Mouse (Mus musculus) mouse embryonic stem cell (cell line): ENCODE data around the gene Tmem245.

ENCODE experiments used
- in situ Hi-C, 2 experiments: fragments of 300-500 bp; cut with MboI; formaldehyde crosslinking; loops; 1 replicate in 1 of 2; 3 replicates in 1 of 2; pipeline ENCODE4 v1.14.3; 2019 to 2020; ENCODE audit warnings: low sequenced_read_pairs in 2 of 2, low pct_unique_long_range_greater_than_20kb in 1 of 2, mixed read lengths in 1 of 2; ENCODE audit not compliant: unreplicated experiment in 1 of 2

The Tmem245 gene

GRCm38 (mm10) chr4:56946641-56947640 is at the start of gene Tmem245:
Gene Tmem245, minus strand, starts transcription at chr4:56947437.
- in situ Hi-C loops = no loop called here

DNA sequence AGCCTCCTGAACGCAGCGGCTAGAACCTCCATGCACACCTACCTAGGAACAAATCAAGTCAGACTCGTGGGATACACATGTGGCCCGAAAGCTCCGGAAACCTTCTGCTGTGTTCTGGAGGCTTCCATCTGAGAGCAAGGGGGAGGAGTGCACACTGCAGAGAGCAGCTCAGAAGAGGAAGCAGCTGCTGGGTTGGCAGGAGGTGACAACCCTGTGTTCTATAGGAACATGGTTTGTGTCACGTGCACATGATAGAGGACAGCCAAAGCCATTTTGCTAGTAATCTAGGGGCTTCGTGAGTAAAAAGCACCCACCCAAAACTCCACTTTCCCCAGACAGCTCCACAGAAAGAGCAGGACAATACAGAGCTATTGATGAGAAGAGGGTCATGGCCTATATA is 46.1 kb upstream of the Tmem245 start:
- in situ Hi-C loops = no loop called here

DNA sequence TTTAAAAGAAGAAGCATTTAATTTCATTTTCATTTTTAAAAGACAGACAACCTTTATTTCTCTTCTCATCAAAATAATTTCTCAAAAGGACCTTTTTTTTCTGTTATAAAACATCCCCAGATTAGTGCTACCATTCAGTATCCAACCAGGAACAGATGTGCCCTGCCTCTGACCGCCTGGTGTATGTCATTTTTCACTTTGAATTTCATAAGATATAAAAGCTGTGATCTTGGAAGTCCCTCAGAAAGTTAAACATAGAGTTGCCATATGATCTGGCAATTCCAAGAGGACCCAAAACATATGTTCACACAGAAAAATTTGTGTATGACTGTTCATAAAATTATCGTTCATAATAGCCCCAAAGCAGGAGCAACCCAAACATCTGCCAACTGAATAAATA is 44.7 kb upstream of the Tmem245 start:
- in situ Hi-C loops = no loop called here

- in situ Hi-C loops = no loop called here
Observed at GRCm38 (mm10) chr4:56990215-56990584, 43.0 kb upstream of the Tmem245 start, which contains the start of gene Frrs1l. Gene Frrs1l, minus strand, starts transcription at chr4:56990391.

DNA sequence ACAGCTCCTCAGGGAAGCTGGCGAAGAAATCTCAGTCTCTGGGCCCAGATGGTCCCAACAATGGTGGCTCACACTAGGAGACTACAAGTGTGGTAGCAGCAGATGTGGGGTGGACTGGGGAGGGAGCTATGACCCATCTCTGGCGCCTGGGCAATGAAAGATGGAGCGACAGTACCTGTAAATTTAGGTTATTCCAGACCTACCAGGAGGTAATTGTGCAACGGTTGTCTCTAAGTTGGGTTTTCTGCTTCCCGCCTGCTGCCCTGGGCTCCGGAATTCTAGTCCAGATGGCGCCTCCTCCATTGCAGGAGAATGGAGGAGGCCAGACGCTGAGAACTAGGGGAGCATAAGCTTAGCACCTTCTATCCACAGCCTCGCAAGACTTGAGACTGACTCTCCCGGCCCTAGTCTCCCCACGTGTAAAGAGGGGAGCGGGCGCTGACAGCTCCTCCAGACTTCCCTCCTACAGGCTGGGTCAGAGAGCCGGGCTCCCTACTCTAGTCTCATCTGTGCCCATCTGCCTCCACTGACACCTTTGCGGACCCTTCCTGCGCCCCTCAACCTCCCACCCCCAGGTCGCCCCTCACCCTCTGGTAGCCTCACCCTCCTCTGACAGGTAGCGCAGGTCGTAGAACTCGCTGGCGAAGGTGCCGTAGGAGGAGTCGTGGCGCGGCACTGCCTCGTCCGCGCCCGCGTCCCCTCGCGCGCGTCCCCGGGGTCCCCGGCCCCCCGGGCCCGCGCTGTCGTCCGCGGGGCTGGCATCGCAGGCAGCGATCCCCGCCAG is 42.4 kb upstream of the Tmem245 start:
- in situ Hi-C loops = no loop called here

DNA sequence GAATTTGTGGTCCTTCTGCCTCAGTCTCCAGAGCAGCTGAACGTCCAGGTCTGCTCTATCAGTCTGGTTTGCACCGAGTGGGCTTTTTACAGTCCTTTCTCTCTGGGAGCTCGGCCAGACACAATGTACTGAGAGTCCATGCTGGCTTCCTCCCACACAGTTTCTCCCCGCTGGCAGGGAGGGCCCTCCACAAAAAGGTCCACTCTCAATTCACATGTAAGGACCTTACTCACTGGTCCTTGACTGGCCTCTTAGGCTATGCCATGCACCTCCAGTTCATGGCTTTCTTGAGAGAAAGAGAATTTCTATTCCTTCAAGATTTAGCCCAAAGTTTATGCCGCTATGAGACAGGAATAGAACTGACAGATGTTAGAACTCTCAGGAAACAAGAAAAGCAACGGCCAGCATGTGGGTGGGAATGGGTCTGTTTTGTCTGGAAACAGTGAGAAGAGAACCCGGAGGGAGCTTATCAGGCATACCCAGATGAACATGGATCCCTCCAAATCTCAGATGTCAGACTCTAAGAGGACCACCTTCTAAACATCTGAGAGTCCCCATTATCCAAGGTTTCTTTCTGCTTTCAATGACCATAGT is 18.4 kb upstream of the Tmem245 start:
- in situ Hi-C loops = no loop called here

GRCm38 (mm10) chr4:56963687-56964086 is 16.4 kb upstream of the Tmem245 start:
- in situ Hi-C loops = no loop called here

DNA sequence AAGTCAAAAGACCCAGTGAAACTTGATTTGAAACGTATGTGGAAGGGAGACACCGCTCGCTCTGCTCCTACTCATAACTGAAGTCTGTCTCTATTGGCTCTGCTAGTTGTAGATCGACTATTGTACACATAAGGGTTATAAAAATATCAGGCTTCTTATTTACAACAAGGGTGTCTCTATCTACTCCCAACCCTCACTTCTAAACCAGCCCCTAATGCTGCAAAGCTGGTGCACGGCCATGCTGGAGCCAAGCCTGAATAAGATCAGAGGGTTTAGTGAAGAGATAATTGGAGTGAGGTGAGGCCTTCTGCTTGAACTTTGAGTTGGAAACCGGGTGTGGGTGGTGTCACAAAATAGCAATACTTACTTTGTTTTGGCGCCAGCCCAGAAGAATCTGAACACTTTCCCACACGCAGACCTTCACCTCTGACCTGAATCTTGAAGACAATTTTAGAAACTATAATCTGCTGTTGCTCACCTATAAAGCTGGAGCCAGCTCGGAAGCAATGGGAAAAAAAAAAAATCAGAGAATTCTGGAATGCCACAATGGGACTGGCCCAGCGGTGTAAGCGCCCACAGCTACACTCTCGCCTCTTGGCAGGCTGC is 14.2 kb upstream of the Tmem245 start:
- in situ Hi-C loops = no loop called here

- in situ Hi-C loops = no loop called here
Observed at GRCm38 (mm10) chr4:56957518-56957917, 10.3 kb upstream of the Tmem245 start.

DNA sequence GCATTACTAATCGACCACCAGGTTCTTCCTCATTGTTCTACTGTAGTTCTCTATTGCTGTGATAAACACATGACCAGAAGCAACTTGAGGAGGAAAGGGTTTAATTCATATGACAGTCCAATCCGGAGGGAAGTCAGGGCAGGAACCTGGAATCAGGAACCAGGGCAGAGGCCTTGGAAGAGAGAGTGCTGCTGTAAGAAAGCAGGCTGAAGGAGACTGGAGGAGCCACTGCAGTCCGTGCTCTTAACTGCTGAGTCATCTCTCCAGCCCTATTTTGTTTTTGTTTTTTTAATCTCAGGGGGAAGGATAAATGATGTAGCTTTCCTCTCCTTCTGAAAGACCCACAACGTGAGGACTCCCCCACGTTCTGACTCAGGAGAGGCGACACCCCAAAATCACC is 6.0 kb upstream of the Tmem245 start:
- in situ Hi-C loops = no loop called here

DNA sequence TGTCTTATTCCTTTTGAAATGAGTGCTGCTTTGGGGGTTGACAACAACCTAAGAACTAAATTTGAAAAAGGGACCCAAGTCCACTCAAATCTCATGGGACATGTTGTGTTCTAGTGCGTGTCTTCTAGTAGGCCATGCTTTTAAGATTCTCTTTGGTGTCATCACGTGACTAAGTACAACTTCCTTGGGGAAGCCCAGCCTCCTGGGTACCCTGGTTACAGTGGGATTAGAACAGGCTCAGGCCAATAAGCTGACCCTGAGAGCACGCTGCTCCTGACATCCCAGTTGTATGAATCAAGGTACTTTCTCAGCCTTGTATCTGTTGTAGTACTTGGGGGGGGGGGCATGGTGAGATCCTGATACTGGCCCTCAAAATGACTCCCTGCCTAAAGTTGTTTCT is 4.5 kb upstream of the Tmem245 start:
- in situ Hi-C loops = no loop called here

- in situ Hi-C loops = no loop called here
Observed at GRCm38 (mm10) chr4:56949494-56949893, 2.3 kb upstream of the Tmem245 start.

DNA sequence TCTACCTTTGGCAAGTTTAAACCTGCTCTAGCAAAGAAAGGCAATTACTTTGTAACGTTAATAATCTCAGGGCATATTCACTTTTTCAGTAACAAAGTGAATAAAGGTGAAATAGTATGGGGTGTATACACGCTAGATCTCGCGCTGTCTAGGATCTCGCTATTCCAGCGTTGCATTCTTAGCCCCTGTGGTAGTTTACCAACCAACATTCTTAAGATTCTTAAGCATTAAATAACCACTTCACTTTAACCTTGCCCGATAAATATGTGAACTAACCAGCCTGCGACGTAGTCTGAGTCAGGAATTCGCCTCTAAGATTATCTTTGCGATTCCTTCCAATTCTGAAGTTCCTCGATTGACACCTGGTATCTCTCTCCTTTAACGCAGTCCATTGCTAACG is 1.1 kb downstream of the Tmem245 start:
- in situ Hi-C loops = no loop called here

DNA sequence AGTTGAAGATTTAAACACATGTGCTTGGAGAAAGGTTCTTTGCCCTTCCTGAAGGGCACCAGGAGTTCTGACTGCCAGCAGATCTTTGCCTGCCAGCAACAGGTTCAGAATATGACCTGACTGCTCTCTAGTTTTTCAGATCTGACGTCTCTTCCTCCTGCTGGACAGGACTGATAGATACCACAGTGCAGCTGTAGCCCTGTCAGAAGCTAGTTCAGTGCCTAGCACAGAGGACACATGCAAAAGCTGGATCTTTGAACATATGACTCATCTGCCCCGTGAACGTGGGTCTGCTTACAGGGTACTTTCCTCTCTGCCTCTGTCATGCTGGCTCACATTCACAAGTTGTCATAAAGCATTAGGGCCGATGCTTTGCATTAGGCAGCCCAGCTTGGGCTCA is 3.0 kb downstream of the Tmem245 start:
- in situ Hi-C loops = no loop called here

- in situ Hi-C loops = no loop called here
Observed at GRCm38 (mm10) chr4:56943258-56943657, 4.0 kb downstream of the Tmem245 start.

DNA sequence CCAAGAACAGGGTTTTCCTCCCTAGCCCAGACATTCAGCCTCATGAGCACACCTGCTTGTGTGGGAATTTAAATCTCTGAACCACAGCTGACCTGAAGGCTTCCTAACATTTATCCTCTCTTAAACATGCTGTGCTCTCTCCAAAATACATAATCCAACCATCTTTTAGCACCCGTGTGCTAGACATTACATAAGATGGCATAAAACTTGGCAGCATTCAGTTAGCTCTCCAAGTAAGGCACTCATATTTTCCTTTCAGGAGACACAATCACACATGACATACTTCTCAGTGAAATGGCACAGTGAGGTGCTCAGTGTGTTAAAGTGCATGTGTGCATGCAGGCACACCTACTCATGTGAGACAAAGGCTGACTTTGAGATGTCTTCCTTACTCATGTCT is 4.7 kb downstream of the Tmem245 start:
- in situ Hi-C loops = no loop called here

DNA sequence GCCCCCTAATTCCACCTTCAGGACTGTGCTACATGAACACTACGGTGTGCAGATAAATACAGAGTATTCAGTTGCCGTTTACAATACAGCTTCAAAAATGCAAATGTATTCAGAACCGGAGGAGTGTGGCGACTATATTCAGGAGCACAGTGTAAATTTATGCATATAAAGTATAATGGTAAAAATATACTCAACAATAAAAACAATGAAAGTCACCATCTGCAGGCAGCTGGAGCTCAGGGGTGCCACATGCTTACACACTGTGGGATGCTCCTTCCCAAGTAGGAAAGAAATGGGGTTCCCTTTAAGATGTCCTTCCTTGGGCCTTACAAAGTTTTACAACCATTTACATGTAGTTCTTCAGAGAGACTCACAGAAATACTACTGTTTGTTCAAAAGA is 5.8 kb downstream of the Tmem245 start:
- in situ Hi-C loops = no loop called here

DNA sequence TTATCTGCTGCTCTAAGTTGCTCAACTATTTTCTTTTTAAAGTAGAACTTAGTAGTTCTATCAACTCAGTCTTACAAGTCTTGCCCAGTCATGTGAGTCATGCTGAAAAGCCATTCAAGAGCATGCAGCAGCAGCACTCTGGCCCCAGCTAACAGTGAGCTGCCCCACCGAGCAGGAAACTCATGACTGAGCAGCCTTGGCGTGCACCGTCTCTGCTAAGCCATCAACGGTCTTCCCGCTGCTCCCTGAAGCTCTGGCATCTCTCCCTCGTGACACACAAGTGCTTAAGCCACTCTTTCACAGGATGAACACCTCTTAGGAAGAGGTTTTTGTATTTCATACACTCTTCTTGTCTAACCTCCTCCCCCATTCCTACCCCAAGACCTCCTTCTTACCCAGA is 10.1 kb downstream of the Tmem245 start:
- in situ Hi-C loops = no loop called here

GRCm38 (mm10) chr4:56935327-56935726 is 11.9 kb downstream of the Tmem245 start:
- in situ Hi-C loops = no loop called here
